Mouse (Mus musculus) thymus, postnatal 4 days (tissue): ENCODE results near the gene Mink1.
"Not testable (repeated sequence)": the region's sequence is repeated elsewhere in the genome, so short reads cannot be mapped to it uniquely, and the experiment has no call there.

ENCODE experiments used
- DNase-seq: peaks from one replicate; pipeline ENCODE4 v3.0.0; 2021

The Mink1 gene

DNA sequence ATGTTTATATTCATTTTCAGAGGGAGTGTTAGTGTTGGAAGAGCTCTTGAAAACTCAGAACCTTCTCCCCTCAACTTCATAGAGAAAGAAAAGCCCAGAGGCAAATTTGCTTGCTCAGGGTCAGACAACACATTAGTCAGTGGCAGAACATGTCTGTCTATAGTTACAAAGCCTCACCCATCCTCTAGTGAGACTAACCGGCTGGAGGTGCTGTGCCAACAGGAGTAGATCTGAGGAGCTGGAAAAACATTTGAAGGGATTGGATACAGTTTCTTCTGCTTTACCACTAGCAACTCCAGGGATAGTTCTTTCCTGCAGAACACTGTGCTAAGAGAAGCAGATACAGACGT, 769 bp upstream of the Mink1 start:
- DNase-seq, result no peak

DNA sequence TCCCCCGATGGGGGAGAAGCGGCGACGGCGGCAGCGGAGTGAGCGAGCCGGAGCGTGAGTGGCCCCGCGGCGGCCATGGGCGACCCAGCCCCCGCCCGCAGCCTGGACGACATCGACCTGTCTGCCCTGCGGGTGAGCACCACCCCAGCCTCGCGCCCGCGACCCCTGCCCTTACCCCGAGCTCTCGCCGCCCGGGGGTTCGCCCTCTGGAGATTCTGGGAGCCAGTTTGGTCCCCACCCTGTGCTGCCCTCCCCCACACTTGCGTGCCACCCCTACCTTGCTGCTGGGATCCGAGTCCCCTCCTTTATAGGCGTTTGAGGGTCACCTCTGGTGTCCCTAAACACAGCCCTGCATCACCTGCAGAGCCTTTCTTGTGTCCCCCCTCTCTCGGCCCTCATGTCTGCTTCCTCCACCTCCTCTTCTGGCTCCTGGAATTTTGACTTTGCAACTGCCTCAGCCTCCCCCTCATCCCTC, 351 bp downstream of the Mink1 start:
- no peak for DNase-seq

DNA sequence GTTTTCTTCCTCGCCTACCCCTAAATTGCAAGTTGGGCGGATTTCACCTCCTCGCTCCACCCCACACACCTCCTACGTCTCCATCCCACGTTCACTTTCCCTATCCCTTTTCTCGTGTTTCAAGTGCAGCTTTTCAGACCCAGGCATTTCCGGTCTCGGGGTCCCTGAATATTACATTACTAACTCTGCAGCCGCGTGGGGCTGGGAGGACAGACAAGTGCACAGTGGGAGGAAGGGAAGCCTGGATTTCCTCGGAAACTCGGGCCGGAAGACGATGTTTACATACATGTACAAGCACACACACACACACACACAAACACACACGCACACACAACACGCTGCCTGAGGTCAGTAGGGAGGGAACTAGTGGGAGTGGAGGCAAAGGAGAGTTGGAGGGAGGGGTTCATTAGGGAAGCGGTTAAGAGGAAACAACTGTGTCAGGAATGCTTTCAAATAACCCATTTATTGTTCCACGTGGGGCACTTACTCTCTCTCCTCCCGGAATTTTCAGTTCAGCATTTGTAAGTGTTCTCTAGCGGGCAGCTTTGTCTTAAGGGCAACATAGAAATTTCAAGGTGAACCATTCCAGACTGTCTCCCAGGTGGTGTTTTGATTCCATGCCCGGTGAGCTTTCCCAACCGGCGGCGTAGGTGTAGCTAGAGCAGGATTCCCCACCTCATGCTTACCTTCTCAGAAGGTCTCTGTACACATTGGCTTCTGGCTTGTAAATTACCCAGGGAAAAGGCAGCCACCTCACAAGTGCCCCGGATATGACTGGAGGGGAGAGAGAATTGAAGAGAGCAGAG, 992 bp downstream of the Mink1 start:
- DNase-seq, result peak; percentile 55

DNA sequence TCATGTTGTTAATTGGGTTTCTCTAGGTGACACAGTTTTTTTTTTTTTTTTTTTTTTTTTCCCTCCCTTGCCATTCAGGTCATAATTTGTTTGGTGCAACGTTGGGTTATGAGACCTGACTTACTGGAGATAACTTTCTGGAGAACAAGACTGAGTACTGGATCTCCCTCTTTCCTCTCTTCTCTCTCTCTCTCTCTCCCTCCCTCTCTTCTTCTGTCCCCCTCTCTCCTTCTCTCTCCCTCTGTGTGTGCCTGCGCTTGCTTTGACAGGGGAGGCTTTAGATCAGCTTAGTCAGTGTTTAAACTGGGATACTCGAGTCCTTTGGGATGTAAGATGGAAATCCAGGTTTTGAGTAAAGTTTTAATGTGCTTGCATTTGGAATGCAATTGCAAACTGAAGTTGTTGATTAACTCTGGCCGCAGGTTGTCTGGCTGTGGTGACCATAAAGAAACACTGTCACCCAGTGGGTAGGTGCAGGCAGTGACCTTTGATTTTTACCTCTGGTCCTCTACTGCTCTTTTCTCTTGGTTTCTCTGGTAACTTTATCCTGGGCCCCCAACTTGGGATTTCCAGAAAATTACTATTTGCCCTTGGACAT, 1.7 kb downstream of the Mink1 start:
- DNase-seq, result no peak

DNA sequence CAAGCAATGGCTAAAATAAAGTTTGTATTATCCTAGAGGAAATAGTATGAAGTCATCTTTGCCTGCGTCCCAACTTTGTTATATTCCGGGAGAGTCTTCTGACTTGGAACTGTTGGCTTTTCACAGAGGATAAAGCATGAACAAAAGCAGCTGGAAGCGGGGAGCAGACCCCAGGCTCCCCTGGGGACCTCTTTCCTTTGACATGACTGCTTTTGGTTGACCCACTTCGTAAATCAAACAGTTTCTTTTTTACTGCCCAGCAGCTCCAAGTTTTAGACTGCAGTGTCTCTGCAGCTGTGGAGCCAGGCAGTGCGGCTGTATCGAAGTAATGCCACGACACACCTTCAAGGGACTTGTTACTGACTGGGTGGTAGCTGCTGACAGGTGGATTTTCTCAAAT, 3.9 kb downstream of the Mink1 start:
- no peak for DNase-seq

DNA sequence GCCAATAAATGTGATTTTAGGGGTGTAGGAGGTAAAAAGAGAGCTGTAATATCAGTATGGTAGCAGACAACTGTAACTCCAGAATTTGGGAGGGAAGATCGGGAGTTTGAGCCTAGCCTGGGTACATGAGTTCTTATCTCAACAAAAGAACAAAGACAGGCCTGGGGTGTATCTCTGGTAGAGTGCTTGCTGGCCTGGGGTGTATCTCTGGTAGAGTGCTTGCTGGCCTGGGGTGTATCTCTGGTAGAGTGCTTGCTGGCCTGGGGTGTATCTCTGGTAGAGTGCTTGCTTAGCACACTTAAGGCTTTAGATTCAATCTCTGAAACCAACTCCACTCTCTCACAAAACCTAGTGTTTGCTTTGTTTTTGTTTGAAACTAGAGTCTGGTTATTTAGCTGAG, 7.9 kb downstream of the Mink1 start:
- not testable (repeated sequence) for DNase-seq

DNA sequence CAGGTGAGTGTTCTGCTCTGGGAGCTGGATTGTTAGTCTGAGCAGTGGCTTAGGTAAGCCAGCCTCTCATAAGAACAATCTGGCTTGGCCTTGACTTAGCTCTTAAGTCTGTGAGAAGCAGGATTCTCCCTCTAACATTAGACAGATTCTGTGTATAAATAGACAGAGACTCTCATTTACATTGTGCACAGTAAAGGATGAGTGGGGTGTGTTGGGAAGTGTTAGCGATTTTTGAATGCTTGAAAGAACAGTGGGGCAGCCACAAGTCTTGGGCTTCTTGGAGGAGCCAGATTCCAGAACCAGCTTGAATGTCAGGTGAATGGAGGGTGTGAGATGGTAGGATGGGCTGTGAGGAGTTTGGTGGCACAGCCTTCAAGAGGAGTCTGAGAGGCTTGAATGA, 9.0 kb downstream of the Mink1 start:
- DNase-seq, result no peak

DNA sequence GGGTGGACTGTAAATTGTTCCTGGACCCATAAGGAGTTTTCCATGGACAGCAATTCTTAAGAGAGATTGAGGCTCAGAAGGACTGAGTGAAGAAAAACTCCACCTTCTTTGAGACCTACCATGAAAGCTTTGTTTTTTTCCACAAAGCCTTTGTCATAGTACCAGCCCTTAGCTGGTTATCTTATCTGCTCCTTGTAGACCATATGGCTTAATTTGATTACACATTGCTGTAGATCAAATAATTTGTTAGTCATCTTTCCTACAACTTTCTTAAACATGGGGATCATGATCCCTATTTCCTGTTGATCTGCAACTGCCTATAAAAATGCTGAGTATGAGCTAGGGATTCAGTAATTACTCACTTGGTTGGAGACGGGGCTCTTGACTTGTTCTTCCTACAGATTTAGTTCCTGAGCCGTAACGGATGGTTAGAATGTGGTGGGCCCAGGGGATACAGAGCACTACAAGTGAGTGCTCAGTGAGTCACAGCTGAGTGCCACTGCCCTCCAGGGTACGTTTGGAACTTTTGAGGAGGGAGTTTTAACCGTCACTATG, 9.7 kb downstream of the Mink1 start:
- no peak for DNase-seq

DNA sequence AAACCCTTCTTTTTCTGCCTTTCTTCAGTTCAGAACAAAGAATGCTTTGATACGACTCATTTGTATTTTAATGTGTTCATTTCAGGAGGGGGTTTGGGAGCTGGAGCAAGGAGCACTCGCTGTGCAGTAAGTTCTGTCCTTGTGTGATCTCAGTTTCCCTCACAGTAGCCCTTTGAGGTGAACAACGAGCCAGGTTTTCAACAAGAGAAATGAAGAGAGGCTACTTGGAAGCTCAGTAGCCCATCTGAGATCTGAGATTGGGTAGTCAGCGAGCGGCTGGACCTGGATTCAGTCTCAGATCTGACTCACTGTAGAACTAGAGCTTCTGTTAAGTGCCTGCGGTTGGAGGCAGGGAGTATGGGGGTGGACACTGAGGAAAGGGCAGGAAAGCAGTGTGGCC, 11.2 kb downstream of the Mink1 start:
- DNase-seq, result no peak

DNA sequence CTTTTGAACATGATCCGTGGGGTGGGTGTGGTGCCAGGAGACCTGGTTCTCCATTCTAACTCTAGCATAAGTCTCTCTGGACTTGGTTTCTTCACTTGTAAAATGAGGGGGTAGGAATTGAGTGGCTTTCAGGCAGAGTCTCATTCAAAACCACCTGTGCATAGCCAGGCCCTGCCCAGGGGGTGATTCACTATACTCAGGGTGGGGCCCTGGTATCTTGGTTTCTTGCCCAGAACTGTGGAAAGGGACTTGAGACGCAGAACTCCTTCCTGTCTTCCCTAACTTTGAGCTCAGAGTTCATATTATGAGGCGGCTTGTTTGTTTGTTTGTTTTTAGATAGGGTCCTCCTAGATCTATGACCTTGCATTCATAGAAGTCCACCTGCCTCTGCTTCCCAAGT, 14.5 kb downstream of the Mink1 start:
- DNase-seq, result no peak

DNA sequence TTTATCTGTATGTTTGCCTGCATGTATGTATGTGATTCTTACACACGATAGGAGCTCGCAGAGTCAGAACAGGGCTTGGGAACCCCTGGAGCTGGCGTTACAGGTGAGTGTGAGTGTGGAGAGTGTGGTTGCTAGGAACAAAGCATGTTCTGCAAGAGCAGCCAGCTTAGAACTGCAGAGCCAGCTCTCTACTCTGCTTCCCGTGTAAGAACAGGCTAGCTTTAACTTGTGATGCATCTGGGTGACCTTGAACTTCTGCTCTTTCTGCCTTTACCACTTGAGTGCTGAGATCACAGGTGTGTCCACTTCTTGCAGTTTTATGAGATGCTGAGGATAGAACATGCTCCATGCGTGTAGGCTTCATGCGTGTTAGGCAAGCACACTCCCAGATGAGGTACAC, 16.3 kb downstream of the Mink1 start:
- no peak for DNase-seq

DNA sequence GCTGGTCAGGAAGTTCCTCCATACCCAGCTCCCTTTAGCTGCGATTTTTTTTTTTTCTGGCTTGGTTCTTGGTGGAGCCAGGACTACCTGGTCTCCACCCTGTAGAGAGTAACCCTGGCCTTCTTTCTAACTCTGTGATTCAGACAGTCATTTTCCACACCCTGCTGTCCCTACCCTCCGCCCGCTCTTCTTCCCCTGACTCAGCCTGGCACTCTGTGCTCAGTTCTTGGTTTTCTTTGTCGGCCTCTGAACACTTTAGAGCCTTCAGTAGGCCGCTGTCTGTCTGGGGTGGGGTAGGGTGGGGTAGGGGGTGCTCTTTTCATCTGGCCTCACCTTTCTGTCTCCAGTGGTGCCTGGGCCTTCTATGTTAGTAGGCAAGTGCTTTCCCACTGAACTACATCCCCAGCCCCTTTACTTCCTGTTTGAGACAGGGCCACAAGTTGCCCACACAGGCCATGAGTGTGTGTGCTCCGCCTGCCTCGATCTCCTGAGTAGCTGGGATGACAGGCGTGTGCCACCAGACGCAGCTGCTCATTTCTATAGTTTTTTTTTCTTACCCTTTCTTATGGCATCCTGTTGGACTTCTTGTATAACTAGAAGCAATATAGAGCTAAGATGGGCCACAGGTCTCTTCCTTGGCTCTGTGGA, 17.2 kb downstream of the Mink1 start:
- DNase-seq, result peak; percentile 42

DNA sequence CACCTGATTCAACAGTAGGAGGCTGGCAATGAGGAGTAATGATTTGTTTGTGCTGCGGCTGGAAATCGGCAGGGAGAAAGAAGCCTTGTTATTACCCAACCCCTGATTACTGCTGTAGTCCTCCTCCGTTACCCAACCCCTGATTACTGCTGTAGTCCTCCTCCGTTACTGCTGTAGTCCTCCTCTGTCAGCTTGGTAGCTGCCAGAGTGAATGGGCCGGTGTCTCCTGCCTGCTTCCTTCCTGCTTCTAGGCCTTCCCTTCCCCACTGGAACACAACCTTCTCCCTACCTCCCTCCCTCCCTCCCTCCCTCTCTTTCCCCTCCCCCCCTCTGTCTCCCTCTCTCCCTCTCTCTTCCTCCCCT, 17.7 kb downstream of the Mink1 start:
- no peak for DNase-seq

DNA sequence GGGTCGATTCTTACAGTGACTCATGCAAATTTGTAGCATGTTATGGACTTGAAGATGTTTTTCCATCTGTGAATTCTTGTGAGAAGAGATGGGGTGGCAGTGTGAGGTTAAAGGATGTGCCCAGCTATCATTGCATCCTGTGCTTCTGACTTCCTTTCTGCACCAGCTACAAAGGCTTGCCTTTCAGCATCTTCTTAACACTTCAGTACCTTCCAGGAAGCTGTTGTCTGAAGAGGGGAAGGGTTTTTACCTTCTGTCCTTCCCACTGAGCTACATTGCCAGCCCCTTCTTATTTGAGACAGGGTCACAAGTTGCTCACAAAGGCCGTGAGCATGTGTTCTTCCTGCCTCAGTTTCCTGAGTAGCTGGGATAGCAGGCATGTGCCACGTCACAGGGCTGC, 18.2 kb downstream of the Mink1 start:
- DNase-seq, result no peak

DNA sequence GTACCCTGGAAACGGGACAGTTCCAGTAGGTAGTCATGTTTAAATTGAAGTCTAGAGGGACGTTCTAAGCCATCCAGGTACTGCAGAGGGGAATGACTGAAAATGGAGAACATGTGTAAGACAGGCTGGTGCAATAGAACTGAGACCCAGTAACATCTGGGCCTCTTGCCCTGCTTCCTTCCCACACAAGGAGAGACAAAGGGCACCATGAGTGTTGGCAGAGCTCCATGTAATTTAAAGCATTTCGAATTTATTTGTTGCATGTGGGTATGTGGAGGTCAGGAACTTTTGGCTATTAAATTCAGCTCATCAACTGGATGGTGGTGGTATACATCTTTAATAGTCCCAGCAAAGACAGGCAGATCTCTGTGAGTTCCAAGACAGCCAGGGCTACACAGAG, 19.5 kb downstream of the Mink1 start:
- DNase-seq, result no peak

DNA sequence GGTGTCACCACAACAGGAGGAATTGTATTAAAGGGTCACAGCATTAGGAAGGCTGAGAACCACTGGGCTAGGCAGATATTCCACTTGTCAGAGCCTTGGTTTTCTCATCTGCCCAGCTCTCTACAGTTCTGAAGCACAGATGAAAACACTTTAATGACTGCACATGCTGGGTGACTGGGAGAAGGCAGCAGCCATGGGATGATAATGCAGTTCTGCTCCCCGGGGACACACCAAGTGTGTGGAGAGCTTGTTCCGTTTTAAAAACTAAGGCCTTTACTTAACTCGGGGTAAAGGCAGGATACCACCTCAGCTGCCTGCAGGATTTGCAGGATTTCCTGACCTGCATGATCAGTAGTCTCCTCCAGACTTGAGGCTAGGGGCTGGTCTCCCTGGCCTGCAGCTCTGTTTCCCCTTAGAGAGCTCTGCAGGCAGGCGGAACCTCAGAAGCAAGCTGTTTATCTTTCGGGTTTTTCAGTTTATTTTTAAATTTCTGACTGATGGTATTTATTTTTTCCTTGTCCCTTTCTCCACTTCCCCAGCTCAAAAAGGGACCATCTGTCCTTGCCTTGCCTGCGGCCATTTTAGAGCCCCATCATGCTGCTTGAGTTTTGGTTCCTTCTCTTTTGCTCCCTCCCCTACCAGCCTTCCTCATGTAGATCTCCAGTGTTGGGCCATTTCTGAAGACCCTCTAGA, 20.5 kb downstream of the Mink1 start:
- no peak for DNase-seq

DNA sequence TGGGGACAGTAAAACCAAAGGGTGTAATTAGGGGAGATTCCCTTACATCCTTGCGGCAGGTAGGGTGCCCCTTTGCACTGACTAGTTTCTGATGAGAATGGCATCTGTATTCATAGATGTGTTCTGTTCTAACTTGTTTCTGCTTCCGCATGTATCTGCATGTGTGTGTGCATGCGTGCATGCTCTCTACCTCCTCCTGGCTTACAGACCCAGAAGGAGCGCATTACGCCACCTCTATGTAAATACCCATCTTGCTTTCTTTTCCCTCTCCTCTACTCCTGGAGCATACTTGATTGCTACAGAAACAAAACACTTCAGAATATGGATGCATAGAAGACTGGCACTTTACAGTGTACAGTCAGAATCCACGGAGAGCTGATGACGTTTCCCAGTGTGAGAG, 21.1 kb downstream of the Mink1 start:
- DNase-seq, result no peak

DNA sequence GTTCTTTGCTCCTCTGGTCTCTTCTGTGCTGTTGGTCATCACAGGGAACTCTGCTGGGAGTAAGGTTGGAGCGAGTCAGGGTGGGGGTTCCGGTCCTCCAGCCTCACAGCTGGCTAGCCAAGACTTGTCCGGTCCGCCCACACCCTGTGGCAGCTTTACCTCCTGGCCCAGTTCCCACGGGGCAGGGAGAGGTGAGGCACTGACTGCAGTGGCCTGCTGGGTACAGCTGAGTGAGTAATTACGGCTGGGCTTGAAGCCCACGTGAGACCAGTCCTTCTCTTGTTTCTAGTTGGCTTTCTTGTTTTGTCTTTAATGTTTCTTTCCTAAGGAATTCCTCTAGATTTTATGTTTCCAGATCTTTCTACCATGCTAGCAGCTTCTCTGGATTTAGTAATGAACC, 22.8 kb downstream of the Mink1 start:
- no peak for DNase-seq

DNA sequence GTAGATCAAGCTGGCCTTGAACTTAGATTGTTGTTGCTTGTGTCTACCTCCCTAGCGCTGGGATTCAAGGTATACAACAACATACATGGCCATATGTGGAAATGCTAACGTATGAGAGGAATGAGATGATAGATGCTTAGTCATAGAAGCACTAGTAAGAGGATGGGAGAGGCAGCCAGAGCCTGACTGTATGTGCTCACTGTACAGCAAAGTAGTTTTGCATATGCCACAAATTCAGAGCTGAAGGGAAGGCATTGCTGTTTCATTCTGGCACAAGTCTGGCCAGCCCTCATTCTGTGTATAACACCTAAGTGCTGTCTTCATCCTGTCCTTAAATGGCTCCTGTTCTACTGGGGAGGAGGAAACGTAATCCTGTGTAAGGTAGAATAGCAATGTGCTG, 23.6 kb downstream of the Mink1 start:
- DNase-seq, result no peak

DNA sequence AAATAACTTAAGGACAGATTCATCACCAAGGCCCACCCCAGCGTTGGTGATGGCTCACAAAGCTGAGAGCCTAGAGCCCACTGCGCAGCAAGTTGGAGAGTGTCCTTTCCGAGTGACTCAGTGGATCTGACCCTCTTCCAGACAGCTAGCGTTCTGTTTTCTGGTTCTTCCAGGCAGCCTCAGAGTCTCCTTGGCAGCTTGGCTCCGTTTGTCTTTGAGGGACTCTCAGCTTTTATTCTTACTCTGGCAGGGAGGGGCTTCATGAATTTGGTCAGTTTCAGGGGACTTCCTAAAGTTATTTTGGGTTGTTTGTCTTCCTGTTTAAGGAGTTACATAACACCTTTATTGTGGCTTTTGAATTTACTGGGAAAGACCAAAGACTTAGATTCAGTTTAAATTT, 24.3 kb downstream of the Mink1 start:
- DNase-seq, result no peak

DNA sequence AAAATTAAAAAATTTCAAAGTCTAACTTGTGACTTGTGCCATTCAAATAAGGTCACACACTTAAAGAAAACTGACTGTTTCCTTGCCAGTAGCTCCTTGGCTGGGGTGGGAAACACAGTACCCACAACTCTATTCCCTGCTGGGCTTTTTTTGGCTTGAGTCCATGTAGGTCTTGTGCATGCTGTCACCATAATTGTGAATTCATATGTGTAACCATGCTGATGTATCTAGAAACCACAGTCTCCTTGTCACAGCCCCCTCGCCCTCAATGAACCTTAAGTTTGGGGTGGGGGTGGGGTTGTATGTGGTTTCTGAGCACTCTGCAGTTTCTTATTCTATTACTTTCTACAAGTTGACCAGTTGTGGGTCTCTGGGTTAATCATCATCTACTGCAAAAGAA, 29.1 kb downstream of the Mink1 start:
- DNase-seq, result no peak

DNA sequence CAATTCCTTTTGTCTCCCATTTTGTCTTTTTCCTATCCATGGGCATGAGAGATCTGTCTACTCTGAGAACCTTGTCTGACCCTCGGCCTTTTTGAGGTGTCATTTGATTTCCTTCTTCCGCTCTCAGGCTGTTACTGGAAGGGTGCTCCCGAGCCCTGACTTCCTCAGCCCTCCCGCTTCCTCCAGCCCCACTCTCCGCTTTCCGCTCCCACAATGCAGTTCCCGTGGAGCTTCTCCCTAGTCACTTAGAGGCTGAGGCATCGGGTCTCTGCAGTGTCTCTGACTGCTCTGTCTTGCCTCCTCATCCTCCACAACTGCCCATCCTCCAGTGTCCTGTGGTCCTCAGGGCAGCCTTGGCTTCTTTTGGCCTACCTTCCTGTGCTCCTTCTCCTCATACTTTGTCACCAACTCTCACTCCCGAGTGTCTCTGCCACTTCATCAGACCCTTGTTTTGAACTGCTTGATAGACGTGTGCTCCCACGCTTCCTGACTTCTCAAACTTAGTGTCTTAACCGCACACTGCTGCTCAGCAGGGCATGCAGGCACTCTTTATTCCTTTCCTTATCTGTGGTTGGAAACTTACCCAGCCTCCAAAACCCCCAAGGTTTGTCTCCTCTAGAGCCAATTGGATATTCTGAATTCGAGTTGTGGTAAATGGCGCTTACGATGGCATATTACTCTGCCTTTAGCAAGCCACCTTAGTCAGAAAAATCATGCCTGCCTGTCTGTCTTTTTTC, 31.7 kb downstream of the Mink1 start:
- no peak for DNase-seq

DNA sequence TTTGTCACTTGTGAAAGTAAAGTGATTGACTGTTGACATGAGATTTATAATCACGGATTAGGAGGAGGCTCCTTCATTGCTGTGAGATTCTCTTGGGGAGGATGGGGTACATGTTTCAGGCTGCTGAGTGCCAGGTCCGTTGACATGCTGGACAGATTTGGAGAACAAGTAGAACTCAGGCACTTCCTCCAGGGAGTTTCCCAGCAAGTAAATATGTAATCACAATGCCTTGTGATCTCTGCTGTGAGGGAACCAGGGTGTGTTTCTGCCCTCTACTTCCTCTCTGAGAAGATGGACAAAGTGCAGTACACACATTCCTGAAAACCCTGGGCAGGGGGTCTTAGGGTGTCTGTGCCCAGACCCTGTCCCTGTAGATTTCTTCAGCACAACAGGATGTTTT, 33.0 kb downstream of the Mink1 start:
- DNase-seq, result no peak
